Mouse (Mus musculus): ENCODE measurements around the gene Tuba1c. TPM values are rescaled to one million over a fixed set of nuclear protein-coding genes. Genes with fewer than 3 reads are reported as not detected.

The Tuba1c gene
- polyA plus RNA-seq, 1 experiment from 2014 or later: 144 TPM

DNA sequence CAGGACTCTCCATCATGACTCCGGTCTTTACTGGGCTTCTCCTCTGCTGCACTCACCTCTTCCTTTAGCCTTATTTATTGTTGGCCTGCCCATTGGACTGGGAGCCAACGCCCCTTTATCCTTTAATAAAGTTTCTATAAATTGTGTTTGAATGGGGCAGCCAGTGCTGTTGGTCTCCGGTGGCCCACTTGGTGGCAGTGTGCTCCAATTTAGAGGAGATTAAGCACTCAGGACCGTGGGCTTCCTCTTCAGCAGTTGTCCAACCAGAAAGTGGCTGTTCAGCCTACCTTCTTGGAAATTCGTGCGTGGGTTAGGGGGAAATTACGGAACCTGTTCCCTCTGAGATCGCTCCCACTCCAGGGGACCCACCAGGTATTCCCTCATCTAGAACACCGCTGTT, 53.6 kb downstream of the Tuba1c start:
- 71% methylated on average over 9 of the region's 9 CpGs for WGBS
- peaks cover 30% of the 10 kb centered on the region for H3K4me1 ChIP-seq
- H3K4me3 ChIP-seq: peak overlapping the region; percentile 37; the same call in 1 of the 2 replicates
- peaks cover 62% of the 10 kb centered on the region for H3K27me3 ChIP-seq (replicated peaks; ENCODE audit: low read depth, poor library complexity, severe bottlenecking)
- peaks cover 58% of the 10 kb centered on the region for H3K36me3 ChIP-seq (replicated peaks)
- peak; percentile 48 for DNase-seq (ENCODE audit: low spot score)
- H3K9me3 ChIP-seq: no peaks in the 10 kb centered on the region
- no peak overlapping the region for H3K27ac ChIP-seq (replicated peaks)

DNA sequence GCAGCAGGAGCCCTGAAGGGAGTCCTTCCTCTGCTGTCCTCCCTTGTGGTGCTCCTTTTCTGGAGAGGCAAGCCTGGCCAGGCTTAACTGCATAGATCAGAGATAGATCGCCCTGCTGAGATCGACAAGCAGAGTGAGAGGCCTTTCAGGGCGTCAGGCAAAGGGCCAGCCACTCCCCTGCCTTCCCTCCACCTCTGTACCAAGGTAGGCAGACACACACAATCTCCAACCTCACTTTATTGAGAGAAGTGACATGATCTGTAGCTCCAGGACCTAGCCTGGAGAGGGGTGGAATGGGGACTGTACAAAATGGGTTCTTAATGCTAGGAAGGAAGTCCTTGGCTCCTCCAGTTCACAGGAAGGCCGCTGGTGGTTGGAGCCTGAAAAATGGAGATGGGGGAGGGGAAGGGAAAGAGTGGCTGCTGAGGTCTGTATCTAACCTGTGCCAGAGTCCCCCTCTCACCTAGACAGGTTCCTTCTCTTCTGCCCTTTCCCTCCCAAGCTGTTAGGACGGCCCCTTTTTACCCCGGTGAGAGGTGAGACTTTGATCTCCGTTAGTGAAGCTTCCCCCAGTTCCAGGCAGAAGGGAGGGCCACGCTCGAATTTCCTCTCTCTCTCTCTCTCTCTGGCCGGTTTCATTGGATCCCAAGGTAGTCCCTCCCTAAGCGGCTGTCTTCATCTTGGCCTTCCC, 54.3 kb downstream of the Tuba1c start:
- peak; percentile 57 for DNase-seq (ENCODE audit: low spot score)
- Histone ChIP-seq H3K9me3 (no peaks in the 10 kb centered on the region), H3K4me3 (peak overlapping the region; percentile 37), H3K27ac (replicated peaks) (no peak overlapping the region), H3K27me3 (replicated peaks; ENCODE audit: low read depth, poor library complexity, severe bottlenecking) (peaks cover 69% of the 10 kb centered on the region), H3K36me3 (replicated peaks) (peaks cover 51% of the 10 kb centered on the region), H3K4me1 (peaks cover 31% of the 10 kb centered on the region)
- 7% methylated on average over 11 of the region's 11 CpGs for WGBS

DNA sequence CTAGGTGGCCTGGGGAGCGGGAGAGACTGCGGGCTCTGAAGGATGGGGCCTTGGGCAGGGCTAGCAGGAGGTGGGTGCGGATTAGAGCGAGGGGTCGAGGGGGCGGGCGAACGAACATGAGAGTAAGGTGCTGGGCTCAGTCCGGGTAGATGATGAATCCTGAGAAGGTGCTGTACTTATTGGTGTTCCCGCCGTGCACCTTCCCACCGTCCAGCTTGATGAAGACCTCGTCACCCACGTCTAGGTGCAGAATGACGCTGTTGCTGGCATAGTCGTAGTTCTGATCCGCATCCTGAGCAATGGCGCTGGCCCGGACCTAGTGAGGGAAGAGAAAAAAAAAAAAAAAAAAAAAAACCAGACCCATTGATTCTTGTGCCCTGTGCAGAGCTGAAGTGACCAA, 54.9 kb downstream of the Tuba1c start:
- Histone ChIP-seq H3K27ac (replicated peaks) (no peak overlapping the region), H3K4me3 (peak overlapping the region; percentile 37), H3K36me3 (replicated peaks) (peaks cover 45% of the 10 kb centered on the region), H3K9me3 (no peaks in the 10 kb centered on the region), H3K4me1 (peaks cover 35% of the 10 kb centered on the region), H3K27me3 (replicated peaks; ENCODE audit: low read depth, poor library complexity, severe bottlenecking) (peaks cover 75% of the 10 kb centered on the region)
- 6% methylated on average over 19 of the region's 19 CpGs for WGBS
- no peak for DNase-seq (ENCODE audit: low spot score)

DNA sequence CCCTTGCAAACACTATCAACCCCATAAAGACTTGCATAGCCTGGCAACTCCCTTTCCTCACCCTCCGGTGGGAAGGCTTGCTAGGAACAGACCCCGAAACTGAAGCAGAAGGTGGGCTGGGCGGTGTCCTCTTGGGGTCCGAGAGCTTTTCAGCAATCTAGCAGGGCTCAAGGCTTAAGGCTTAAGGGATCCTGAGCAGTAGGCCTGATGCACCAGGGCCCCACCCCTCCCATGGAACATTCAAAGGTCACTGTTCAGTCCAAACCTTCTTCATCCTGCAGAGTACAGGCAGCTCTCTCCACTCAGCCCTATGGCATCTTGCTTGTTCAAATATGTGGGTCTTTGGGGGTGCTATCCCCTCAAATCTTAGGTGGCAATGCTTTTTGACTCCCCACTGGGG, 56.3 kb downstream of the Tuba1c start:
- no peak for DNase-seq (ENCODE audit: low spot score)
- 68% methylated on average over 4 of the region's 4 CpGs for WGBS
- Histone ChIP-seq H3K36me3 (replicated peaks) (peaks cover 31% of the 10 kb centered on the region), H3K27ac (replicated peaks) (no peak overlapping the region), H3K4me3 (no peak overlapping the region), H3K9me3 (no peaks in the 10 kb centered on the region), H3K4me1 (peaks cover 49% of the 10 kb centered on the region), H3K27me3 (replicated peaks; ENCODE audit: low read depth, poor library complexity, severe bottlenecking) (peaks cover 89% of the 10 kb centered on the region)

DNA sequence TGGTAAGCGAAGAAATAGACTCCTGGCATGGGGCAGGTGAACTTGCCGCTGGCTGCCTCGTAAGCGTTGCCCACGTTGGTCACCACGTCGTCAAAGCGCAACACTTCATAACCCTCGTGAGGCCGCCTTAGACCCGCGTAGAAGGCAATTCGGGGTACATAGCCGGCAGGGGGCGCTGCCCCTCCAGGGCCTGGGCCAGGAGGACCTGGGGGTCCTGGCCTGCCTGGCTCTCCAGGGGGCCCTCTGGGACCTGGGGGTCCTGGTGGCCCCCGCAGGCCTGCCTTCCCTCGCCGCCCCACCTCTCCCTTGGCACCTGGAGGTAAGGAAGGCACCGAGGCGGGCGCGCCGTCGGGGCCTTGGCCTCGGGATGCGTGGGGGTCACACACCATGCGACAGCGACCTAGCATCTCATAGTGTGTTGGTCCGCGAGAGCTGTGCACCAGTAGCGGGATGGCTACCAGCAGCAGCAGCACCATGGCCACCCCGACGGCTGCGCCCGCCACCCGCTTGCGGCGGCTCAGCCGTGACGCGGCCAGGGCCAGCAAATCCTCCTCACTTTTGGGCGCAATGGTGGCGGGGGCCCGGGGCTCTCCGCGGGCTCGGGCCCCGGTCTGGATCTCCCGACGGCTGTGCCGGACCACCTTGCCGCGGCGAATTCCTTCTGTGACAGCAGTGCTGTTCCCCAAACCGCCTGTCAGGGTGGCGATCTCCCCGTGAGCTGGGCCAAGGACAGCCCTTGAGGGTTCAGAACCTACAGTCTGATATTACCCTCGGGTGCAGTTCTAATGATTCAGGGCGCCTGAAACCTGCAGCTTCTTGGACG, 57.8 kb downstream of the Tuba1c start, which contains the start of gene C1ql4:
Gene C1ql4 (minus strand): TSS at position 565 of the 823 bp plus-strand sequence.
- Histone ChIP-seq H3K4me1 (peaks cover 54% of the 10 kb centered on the region), H3K27ac (replicated peaks) (no peak within 1 kb of the TSS; the same call in 1 of the 2 replicates)

More for the DNA sequence above, 57.8 kb downstream of the Tuba1c start, which contains the start of gene C1ql4:
- peak; percentile 67 for DNase-seq (ENCODE audit: low spot score)
- Histone ChIP-seq H3K36me3 (replicated peaks) (peaks cover 16% of the 10 kb centered on the region), H3K27me3 (replicated peaks; ENCODE audit: low read depth, poor library complexity, severe bottlenecking) (peaks cover 100% of the 10 kb centered on the region), H3K9me3 (no peaks in the 10 kb centered on the region), H3K4me3 (peak within 1 kb of the TSS; percentile 48)
- 6% methylated on average over 60 of the region's 60 CpGs for WGBS

Small RNA genes within 50 kb of the gene (microRNA-seq; reads per million reads assigned to microRNA genes)
- gene Mir6960: 2.1 reads per million

Other genes starting within 250 kb of the Tuba1c start
- gene Wnt1, start 240.0 kb upstream of the Tuba1c start, polyA plus RNA-seq (2016; fragmentation: Nextera tagmentation; extraction: Ambion mirVana): 1.0 and 1.5 TPM in 2 replicates
- not detected in 2 replicates for gene Ddn, start 220.4 kb upstream of the Tuba1c start, polyA plus RNA-seq (2016; fragmentation: Nextera tagmentation; extraction: Ambion mirVana)
- gene Prkag1, start 198.4 kb upstream of the Tuba1c start, polyA plus RNA-seq (2016; fragmentation: Nextera tagmentation; extraction: Ambion mirVana): 83.5 and 85.3 TPM in 2 replicates
- 12.1 and 12.7 TPM in 2 replicates for gene Kmt2d, start 158.7 kb upstream of the Tuba1c start, polyA plus RNA-seq (2016; fragmentation: Nextera tagmentation; extraction: Ambion mirVana)
- 29.2 and 29.5 TPM in 2 replicates for gene Rhebl1, start 135.4 kb upstream of the Tuba1c start, polyA plus RNA-seq (2016; fragmentation: Nextera tagmentation; extraction: Ambion mirVana)
- 0.31 and 0.34 TPM in 2 replicates for gene Dhh, start 131.4 kb upstream of the Tuba1c start, polyA plus RNA-seq (2016; fragmentation: Nextera tagmentation; extraction: Ambion mirVana)
- gene Lmbr1l, start 111.7 kb upstream of the Tuba1c start, polyA plus RNA-seq (2016; fragmentation: Nextera tagmentation; extraction: Ambion mirVana): 23.4 and 26.9 TPM in 2 replicates
- 2,343 and 2,408 TPM in 2 replicates for gene Tuba1b, start 95.3 kb upstream of the Tuba1c start, polyA plus RNA-seq (2016; fragmentation: Nextera tagmentation; extraction: Ambion mirVana)
- gene Gm49450, start 76.3 kb upstream of the Tuba1c start, polyA plus RNA-seq (2016; fragmentation: Nextera tagmentation; extraction: Ambion mirVana): not detected in 2 replicates
- gene Tuba1a, start 76.2 kb upstream of the Tuba1c start, polyA plus RNA-seq (2016; fragmentation: Nextera tagmentation; extraction: Ambion mirVana): 2,739 and 2,840 TPM in 2 replicates
- 3.7 and 6.3 TPM in 2 replicates for gene Prph, start 25.3 kb downstream of the Tuba1c start, polyA plus RNA-seq (2016; fragmentation: Nextera tagmentation; extraction: Ambion mirVana)
- gene Troap, start 44.7 kb downstream of the Tuba1c start, polyA plus RNA-seq (2016; fragmentation: Nextera tagmentation; extraction: Ambion mirVana): 49.8 and 53.1 TPM in 2 replicates
- gene C1ql4, start 57.9 kb downstream of the Tuba1c start, polyA plus RNA-seq (2016; fragmentation: Nextera tagmentation; extraction: Ambion mirVana): 0.36 and 0.52 TPM in 2 replicates
- gene Dnajc22, start 63.3 kb downstream of the Tuba1c start, polyA plus RNA-seq (2016; fragmentation: Nextera tagmentation; extraction: Ambion mirVana): 1.1 and 1.6 TPM in 2 replicates
- gene Spats2, start 96.0 kb downstream of the Tuba1c start, polyA plus RNA-seq (2016; fragmentation: Nextera tagmentation; extraction: Ambion mirVana): 60.1 and 62.1 TPM in 2 replicates
- gene Kcnh3, start 195.0 kb downstream of the Tuba1c start, polyA plus RNA-seq (2016; fragmentation: Nextera tagmentation; extraction: Ambion mirVana): 0.25 TPM in 2 replicates
- 185 and 189 TPM in 2 replicates for gene Mcrs1, start 222.1 kb downstream of the Tuba1c start, polyA plus RNA-seq (2016; fragmentation: Nextera tagmentation; extraction: Ambion mirVana)

Data from embryonic facial prominence, embryonic 10.5 days (tissue).